8 mouse cellular contexts compared by ENCODE assay signal in genomic region chr1:45926393-45926763, GRCm38 (mm10). TPM values are rescaled to one million over a fixed set of nuclear protein-coding genes. Genes with fewer than 3 reads are reported as not detected.
DNase-seq lines count a peak whose midpoint lies in the region; ATAC-seq and TF ChIP-seq lines count a peak whose summit lies in the region.

TSS of gene Slc40a1 (minus strand) at chr1:45926523.

- H3K4me3 ChIP-seq in kidney, embryonic 15.5 days (replicated peaks): peak within 1 kb of the TSS; percentile 70
- peak within 1 kb of the TSS; percentile 94 for H3K4me3 ChIP-seq in bone marrow, adult 2 months (replicated peaks; ENCODE audit: control insufficient read depth, low read depth, low read length)
- H3K4me3 ChIP-seq in forebrain, postnatal 0 days (ENCODE audit: low read depth, low read length): peak within 1 kb of the TSS; percentile 55
- H3K4me3 ChIP-seq in intestine, embryonic 15.5 days (replicated peaks): peak within 1 kb of the TSS; percentile 61
- H3K4me3 ChIP-seq in midbrain, embryonic 13.5 days (replicated peaks): peak within 1 kb of the TSS; percentile 75

- TF ChIP-seq POLR2A in bone marrow, adult 2 months (IDR thresholded peaks at IDR 0.05; ENCODE audit: borderline replicate concordance, control insufficient read depth, low read depth, low read length): no peak

- no peaks in the 10 kb centered on the region for H3K9me3 ChIP-seq in kidney, embryonic 15.5 days (replicated peaks)
- H3K9me3 ChIP-seq in forebrain, postnatal 0 days (ENCODE audit: low read length): no peaks in the 10 kb centered on the region
- H3K9me3 ChIP-seq in intestine, embryonic 15.5 days: no peaks in the 10 kb centered on the region
- no peaks in the 10 kb centered on the region for H3K9me3 ChIP-seq in midbrain, embryonic 13.5 days

- H3K27me3 ChIP-seq in kidney, embryonic 15.5 days: peaks cover 9% of the 10 kb centered on the region; the same call in 1 of the 2 replicates
- peaks cover 6% of the 10 kb centered on the region for H3K27me3 ChIP-seq in forebrain, postnatal 0 days (ENCODE audit: insufficient read depth, low read length)
- H3K27me3 ChIP-seq in intestine, embryonic 15.5 days (replicated peaks): no peaks in the 10 kb centered on the region
- H3K27me3 ChIP-seq in midbrain, embryonic 13.5 days: peaks cover 17% of the 10 kb centered on the region

- peak within 1 kb of the TSS; percentile 89 for H3K4me2 ChIP-seq in kidney, embryonic 15.5 days
- peak within 1 kb of the TSS; percentile 93 for H3K4me2 ChIP-seq in forebrain, postnatal 0 days (ENCODE audit: low read depth)
- H3K4me2 ChIP-seq in intestine, embryonic 15.5 days (replicated peaks): peak within 1 kb of the TSS; percentile 87
- peak within 1 kb of the TSS; percentile 90 for H3K4me2 ChIP-seq in midbrain, embryonic 13.5 days (replicated peaks)

- no peak for TF ChIP-seq CTCF in bone marrow, adult 2 months (IDR thresholded peaks at IDR 0.05; ENCODE audit: control insufficient read depth, insufficient read depth, low read length)
- TF ChIP-seq CTCF in forebrain, postnatal 0 days (IDR thresholded peaks at IDR 0.05; ENCODE audit: low read depth): no peak

- peaks cover 12% of the 10 kb centered on the region; the same call in 1 of the 2 replicates for H3K4me1 ChIP-seq in kidney, embryonic 15.5 days
- H3K4me1 ChIP-seq in bone marrow, adult 2 months (ENCODE audit: control insufficient read depth, insufficient read depth, low read length): no peaks in the 10 kb centered on the region; the same call in 1 of the 2 replicates
- 0 out of 2 replicates have a peak, but pooled peaks cover 3% of the 10 kb centered on the region for H3K4me1 ChIP-seq in forebrain, postnatal 0 days (ENCODE audit: insufficient read depth)
- H3K4me1 ChIP-seq in intestine, embryonic 15.5 days (replicated peaks): 0 out of 2 replicates have a peak, but pooled peaks cover 8% of the 10 kb centered on the region
- 0 out of 2 replicates have a peak, but pooled peaks cover 8% of the 10 kb centered on the region for H3K4me1 ChIP-seq in midbrain, embryonic 13.5 days (replicated peaks)

- peak within 1 kb of the TSS; percentile 73 for H3K27ac ChIP-seq in kidney, embryonic 15.5 days
- peak within 1 kb of the TSS; percentile 90 for H3K27ac ChIP-seq in bone marrow, adult 2 months (ENCODE audit: control insufficient read depth, insufficient read depth, low read depth, low read length, poor library complexity)
- H3K27ac ChIP-seq in forebrain, postnatal 0 days (ENCODE audit: low read depth, low read length): no peak within 1 kb of the TSS
- H3K27ac ChIP-seq in intestine, embryonic 15.5 days: peak within 1 kb of the TSS; percentile 71
- no peak within 1 kb of the TSS for H3K27ac ChIP-seq in midbrain, embryonic 13.5 days

- ATAC-seq in kidney, embryonic 15.5 days (replicated peaks; ENCODE audit: low FRiP score): peak; percentile 22; the same call in 1 of the 2 replicates
- no peak for ATAC-seq in forebrain, postnatal 0 days
- ATAC-seq in intestine, embryonic 15.5 days: peak; percentile 46
- ATAC-seq in midbrain, embryonic 13.5 days: peak; percentile 7; the same call in 1 of the 2 replicates

- no peak for DNase-seq in kidney, postnatal 10 days
- DNase-seq in forebrain, postnatal 0 days: no peak
- no peak for DNase-seq in right cerebral cortex, postnatal 36 days (ENCODE audit: low spot score in 2 of 2)
- DNase-seq in ovary, postnatal 36 days (ENCODE audit: low spot score): no peak

- H3K9ac ChIP-seq in kidney, embryonic 15.5 days: peak within 1 kb of the TSS; percentile 56
- H3K9ac ChIP-seq in forebrain, postnatal 0 days: peak within 1 kb of the TSS; percentile 55
- H3K9ac ChIP-seq in intestine, embryonic 15.5 days: peak within 1 kb of the TSS; percentile 55
- H3K9ac ChIP-seq in midbrain, embryonic 13.5 days (replicated peaks): peak within 1 kb of the TSS; percentile 70

- H3K36me3 ChIP-seq in kidney, embryonic 15.5 days: no peaks in the 10 kb centered on the region
- H3K36me3 ChIP-seq in forebrain, postnatal 0 days (ENCODE audit: insufficient read depth): no peaks in the 10 kb centered on the region
- no peaks in the 10 kb centered on the region for H3K36me3 ChIP-seq in intestine, embryonic 15.5 days
- no peaks in the 10 kb centered on the region for H3K36me3 ChIP-seq in midbrain, embryonic 13.5 days

- 35% methylated on average over 9 of the region's 9 CpGs for WGBS in kidney, embryonic 15.5 days
- 40% methylated on average over 9 of the region's 9 CpGs for WGBS in bone marrow, adult 2 months
- WGBS in forebrain, postnatal 0 days: 23% methylated on average over 9 of the region's 9 CpGs
- WGBS in intestine, embryonic 15.5 days: 26% methylated on average over 9 of the region's 9 CpGs
- 25% methylated on average over 9 of the region's 9 CpGs for WGBS in midbrain, embryonic 13.5 days

RNA-seq across cellular contexts. Expression of gene Slc40a1, which starts in this region (rescaled TPM):
- 90.8 and 92.7 TPM in 2 replicates for polyA plus RNA-seq in kidney, embryonic 15.5 days (2015; fragmentation: Nextera tagmentation; extraction: Ambion mirVana)
- polyA plus RNA-seq in bone marrow, adult 2 months (2011; ENCODE audit: insufficient read depth, insufficient read length, low replicate concordance, missing spikeins): 36.5 and 41.1 TPM in 2 replicates
- 12.3 and 13.9 TPM in 2 replicates for total RNA-seq in forebrain, postnatal 0 days (2014; rRNA removed)
- 23.8 and 28.7 TPM in 2 replicates for polyA plus RNA-seq in forebrain, postnatal 0 days (2015; fragmentation: Nextera tagmentation; extraction: Ambion mirVana)
- polyA plus RNA-seq in intestine, embryonic 15.5 days (2015; fragmentation: Nextera tagmentation; extraction: Ambion mirVana): 143 and 151 TPM in 2 replicates
- polyA plus RNA-seq in midbrain, embryonic 13.5 days (2015; fragmentation: Nextera tagmentation; extraction: Ambion mirVana): 27.5 and 30.0 TPM in 2 replicates

Comparison
In these comparisons a context has a peak if more than half of its experiments do, and no peak if none do; other contexts are left out.
1. H3K27ac ChIP-seq: peak in kidney, embryonic 15.5 days (single experiment), bone marrow, adult 2 months (single experiment) and intestine, embryonic 15.5 days (single experiment); none in forebrain, postnatal 0 days (single experiment) and midbrain, embryonic 13.5 days (single experiment).
2. Peak in every context shown above with its lines, with median percentiles within 50 percentile points of each other: H3K4me2 ChIP-seq, H3K4me3 ChIP-seq and H3K9ac ChIP-seq.